Mouse (Mus musculus): ENCODE results near the gene Tmem211.

The Tmem211 gene

DNA sequence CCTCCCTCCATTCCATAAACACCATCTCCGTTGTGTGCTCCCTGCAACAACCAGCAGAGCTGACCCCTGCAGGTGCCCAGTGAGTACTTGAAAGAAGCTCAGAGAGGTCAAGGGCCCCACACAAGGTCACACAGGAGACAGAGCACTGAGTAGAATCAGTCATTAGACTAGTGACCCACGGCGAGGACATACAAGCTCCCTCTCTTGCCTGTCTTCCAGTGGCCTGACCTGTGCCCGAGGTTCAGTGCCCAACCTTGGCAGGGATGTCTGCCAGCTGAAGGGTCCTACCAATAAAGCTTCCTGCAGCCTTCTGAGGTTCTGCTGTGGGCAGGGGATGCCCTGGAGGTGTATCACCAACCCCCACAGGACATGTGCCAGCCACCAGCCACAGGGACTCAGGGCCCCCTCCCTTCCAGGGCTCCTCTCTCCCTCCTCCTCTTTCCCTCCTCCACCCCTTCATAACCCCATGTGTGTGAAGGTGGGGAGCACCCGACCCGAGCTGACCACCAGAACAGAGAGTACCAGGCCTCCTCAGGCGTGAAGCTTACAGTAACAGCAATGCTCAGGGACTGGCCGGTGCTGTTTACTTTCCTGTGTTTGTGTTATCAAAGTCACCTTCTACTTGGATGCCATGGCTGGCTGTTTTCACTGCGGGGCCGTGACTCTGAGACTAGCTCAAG lies 14.4 kb upstream of the Tmem211 start:
- no peak for DNase-seq (ENCODE audit: low read depth, low spot score)

DNA sequence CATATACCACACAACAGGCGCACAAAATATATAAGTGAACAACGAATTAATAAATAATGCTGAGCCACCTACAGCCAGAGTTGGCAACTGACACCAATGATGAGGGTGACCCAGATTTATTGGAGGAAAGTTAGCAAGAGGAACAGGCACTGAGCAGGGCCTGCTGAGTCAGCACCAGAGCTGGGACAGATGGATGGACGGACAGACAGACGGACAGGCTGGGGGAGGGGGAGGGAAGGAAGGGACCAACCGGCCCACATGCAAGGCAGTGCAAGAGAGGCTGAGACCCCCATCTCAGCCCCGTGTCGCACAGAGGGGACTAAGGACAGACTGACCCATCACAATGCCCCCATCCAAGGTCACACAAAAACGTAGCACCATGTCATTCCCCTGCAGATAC lies 12.7 kb upstream of the Tmem211 start:
- no peak for DNase-seq (ENCODE audit: low read depth, low spot score)

DNA sequence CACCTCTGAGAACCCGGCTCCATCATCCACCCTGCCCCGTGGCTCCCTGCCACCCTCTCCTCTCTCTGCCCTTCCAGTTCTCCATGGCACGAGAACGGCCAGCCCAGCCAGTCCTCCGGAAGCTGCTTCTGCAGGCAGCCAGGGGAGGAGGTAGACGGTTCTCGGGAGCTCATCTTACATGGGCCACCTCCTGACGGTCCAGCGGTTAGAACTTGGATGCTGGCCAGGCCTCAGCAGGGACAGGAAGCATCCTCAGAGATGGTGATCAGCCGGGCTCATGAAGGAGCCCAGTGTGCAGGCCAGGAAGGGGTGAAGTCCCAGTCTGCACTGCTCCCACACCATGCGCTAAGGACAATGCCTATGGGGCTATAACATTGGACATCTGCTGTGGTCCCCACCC lies 12.3 kb upstream of the Tmem211 start:
- DNase-seq (ENCODE audit: low read depth, low spot score) = no peak

DNA sequence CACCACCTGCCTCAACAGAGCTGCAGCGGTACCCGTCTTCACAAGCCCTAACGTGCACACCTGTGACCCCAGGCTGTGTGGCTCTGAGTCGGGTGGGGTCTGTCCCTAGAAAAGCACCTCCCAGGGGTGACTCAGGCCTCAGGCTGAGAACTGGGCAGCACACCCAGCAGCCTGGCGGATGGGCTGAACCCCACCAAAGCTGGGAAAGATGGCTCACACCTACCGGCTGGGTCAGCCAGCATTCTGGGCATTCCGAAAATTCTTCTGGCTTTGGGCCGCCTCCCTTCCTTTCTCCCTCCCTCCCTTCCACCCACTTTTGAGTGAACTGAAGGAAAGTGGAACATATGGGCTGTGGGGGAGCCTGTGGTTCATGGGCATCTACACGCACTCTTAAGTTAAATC lies 11.1 kb upstream of the Tmem211 start:
- DNase-seq (ENCODE audit: low read depth, low spot score) = peak; percentile 38

DNA sequence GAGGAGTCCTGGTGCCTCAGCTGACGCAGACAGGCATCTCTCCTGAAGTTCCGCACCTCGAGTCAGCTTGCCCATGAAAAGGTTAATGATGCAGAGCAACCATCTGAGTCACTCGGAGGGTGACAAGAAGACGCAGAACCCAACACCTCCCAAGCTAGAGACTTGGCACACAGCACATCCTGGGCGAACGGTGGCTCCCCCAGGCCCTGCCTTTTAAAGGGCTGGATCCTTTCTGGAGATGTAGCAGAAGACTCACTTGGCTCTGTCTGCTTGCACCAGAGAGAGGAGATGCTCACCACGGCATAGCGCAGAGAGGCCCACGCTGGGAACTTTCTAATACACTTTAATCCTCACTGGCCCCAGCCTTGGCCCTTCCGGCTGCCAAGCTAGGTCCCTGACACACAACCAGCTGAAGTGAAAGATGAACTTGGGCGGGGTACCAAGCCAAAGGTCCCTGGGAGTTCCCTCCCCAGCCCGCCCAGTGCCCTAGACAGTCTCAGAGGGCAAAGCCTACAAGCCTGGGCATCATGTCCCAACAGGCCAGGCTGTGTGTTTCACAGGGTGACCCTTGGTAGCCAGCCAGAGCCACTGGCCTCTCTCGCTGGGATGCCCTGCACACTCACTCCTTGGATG lies 10.3 kb upstream of the Tmem211 start:
- DNase-seq (ENCODE audit: low read depth, low spot score) = no peak

DNA sequence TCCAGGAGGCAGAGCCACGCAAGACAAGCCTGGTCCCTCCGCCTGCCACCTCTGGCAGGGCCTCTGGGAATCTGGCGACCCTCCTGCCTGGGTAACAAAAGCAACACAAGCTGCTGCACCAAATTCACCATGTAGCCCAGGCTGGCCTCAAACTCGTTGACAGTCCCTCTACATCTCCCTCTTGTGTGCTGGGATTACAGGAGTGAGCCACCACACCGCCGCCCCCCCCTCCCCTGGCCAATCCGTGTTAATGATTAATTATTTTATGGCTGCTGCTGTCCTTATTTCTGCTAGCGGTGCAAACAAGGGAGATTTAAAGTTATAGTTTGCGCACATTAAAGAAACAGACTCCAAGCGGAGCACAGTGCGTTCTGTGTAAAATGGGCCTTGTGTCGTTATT lies 9.6 kb upstream of the Tmem211 start:
- no peak for DNase-seq (ENCODE audit: low read depth, low spot score)

DNA sequence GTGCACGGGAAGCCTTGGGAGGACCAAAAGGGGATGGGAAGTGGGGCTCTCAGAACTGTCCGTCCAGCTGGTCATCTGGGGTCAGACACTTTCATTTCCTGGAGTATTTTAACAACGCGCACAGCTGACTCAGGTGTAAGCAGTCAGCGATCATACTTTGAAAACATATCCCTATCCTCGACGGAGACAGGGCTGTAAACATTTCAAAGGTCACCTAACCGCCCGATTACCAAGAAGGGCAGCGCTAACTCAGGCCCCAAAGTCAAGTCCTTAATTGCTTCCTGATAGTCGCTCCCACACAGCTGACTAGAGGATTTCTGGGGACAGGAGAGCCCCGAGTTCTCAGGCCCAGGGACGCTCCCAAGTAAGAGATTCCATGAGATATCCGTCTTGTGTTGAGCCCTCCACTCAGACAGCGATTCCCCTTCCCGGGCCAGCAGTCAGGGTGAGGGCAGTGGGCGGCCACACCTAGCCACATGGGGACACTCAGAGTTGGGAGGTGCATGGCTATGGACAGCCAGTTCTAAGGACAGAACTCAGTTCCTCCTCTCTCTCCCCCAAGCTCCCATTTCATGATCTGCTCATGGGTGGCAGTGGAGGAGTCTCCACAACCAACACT lies 8.0 kb upstream of the Tmem211 start:
- no peak for DNase-seq (ENCODE audit: low read depth, low spot score)

DNA sequence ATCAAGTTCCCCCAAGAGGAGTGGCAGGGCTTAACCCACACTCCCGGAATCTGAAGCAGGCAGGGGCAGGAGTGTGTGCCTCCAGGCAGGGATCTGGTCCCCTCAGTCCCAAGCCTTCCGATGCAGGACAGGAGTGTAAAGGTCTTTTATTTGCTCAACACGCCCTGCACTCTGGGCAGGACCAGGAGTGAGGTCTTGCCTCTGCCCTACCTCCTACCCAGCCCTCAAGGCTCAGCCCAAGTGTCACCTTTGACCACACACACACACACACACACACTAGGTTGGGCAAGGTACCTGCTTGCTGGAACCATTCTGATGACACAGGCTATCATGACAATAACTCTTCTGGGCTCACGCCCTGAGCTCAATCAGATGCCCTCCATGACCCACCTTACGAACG lies 7.3 kb upstream of the Tmem211 start:
- DNase-seq (ENCODE audit: low read depth, low spot score) = no peak

DNA sequence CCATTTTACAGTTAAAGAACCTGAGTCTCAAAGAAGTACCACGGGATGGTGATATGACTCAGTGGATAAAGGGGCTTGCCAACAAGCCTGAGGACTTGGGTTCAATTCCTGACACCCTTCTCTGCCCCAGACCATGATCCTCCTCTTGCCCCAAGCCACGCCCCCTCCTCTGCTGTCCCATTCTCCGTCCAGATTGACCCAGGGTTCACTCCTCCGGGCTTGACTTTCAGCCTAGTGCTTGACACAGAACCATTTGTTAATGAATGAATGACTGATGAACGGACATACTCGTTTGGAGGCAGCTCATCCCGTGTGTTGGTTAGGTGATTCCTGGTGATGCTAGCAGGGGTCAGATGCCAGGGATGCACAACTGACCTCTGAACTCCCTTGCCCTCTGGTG lies 6.8 kb upstream of the Tmem211 start:
- DNase-seq (ENCODE audit: low read depth, low spot score) = no peak

DNA sequence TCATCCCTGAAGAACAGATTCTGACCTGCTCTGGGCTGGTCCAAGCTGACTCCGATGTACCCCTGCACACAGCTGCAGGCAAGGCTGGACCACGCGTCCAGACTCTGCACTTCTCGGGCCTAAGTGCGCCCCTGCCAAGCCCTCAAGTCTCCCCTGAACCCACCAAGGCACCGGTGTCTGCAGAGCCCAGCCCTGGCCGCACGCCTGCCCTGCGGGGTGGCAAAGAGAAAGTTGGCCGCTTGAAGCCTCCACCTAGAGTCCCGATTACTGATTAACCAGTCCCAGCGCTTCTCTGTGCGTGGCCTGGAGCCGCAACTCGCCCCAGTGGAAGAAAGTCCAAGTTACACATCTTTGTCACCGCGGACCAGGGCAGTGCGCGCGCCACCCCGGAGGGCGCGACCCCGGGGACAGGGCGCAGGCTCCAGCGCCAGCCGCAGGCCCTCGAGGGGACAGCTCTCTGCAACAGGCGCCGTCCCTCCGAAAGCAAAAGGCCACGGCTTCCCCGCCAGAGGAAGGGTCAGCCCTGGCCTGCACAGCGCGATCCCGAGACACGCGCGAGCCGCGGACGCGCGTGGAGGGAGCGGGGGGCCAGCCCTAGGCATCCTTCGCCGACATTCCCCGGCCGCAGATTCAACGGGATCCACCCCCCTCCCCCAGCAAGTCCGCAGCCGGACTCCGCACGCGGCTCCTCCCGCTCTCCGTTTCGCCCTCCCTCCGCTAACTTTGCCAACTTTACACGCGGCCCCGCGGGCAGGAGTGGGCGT lies 6.1 kb upstream of the Tmem211 start:
- DNase-seq (ENCODE audit: low read depth, low spot score) = peak; percentile 38

DNA sequence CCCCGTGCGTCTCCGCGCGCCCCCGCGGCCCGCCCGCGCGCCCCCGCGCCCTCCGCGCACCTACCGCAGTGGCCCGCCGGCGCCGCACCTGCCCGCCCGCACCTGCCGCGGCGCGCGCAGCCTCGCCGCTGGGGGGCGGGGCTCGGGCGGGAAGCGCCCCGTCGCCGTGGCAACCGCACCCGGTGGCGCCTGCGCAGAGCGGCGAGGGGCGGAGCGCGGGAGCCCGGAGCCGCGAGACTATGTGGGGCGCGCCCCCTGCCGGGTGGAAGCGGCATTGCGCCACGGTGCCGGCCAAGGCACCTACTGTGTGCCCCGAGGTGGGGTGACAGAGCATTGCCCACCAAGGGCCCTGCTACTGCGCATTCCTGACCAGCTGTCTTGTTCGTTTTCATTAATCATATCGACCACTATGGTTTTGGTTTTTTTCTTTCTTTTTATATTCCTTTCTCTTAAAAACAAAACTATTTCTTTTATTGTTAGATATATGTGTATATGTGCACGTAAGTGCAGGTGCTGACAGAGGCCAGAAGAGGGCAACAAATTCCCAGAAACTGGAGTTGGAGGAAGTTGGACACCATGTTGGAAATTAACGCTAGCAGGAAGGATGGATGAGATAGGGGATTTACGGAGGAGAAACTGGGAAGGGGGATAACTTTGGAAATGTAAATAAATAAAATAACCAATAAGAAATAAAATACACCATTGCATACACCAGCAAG lies 5.4 kb upstream of the Tmem211 start, which contains the start of gene 2900026A02Rik:
TSS of gene 2900026A02Rik (minus strand) at position 90 of the 719 bp plus-strand sequence.
- peak; percentile 80 for DNase-seq (ENCODE audit: low read depth, low spot score)

DNA sequence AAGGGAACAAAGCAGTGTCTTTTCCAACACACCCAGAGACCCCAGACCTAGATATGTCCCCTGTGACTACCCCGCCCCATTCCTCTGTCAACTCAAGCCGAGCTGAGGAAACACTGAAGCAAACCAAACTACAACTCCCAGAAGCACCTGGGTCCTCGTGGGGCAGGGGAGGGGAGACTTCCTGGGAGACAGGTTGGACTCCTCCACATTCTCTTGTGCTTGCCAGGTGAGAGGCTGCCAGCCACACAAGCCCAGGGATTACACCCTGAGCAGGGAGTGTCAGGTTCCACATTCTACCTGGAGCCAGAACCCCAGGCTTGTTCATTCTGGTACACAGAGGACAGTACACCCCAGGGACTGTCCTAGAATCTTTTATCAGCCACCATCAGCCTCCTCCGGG lies 2.8 kb upstream of the Tmem211 start:
- DNase-seq (ENCODE audit: low read depth, low spot score) = peak; percentile 57

DNA sequence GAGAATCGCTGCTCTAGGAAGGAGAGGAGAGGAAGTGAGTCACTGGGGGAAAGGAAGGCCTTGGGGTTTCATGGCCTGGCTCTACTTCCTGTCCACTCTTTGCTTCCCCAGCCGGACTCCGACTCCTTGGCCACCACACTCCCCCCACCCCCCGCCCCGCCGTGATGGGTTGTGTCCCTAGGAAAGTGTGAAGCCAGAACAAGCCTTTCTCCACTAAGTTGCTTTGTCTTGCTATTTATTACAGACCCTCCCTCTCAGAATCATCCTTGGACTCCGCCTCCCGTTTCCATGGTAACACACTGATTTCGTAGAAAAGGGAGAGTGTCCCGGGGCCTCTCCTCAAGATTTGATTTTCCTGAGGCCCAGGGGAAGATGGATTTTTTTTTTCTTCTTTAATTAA lies 1.4 kb upstream of the Tmem211 start:
- peak; percentile 87 for DNase-seq (ENCODE audit: low read depth, low spot score)

DNA sequence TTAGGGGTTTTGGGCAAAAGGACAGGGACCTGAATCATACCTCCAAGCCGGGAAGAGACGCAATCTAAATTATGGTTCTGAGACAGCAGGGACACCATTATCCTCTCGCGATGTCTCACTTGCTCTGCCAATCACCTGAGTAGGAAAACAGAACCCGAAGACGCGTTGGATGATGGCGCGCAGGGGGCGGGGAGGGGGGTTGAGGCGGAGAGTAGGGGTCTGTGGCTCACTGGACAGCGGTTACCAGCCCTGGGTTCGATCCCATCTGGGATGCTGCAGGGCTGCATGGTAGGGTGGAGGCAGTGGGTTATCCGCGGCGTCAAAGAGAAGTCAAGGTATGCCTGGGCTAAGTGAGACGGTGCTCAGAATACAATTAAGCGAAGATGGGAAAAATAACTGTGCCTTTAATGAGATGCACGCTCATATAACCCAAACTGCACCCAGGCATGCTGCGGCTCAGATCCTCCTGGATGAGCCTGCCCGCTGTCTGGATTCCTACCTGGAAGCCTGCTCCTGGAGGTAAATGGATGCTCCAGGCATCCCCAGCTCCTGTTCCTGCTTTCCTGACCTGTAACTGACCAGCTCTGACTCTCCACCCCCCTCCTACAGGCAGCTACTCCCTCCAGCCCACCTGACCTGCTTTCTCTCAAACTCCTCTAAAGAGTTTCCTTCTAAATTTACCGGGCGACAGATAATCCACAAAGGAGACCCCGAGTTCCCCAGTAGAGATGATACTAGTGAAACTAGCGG lies 848 bp upstream of the Tmem211 start:
- no peak for DNase-seq (ENCODE audit: low read depth, low spot score)

DNA sequence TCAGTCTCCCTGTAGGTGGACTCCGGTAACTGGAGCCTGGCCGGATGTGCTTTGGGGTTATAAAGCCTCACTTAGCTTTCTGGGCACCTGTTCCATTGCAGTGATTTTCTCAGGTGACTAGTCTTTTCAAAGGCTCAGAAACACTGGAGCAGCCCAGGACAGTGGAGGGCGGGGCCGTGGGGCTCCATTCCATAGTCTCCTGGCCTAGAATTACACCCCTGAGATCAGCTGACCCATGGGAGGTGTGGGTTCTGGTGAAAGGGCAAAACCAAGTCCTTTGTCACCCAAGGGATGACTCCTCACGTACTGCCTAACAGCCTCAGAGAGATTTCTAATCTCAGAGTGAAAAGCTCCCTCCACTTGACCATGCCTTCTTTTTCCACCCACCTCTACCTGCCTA lies 3.5 kb downstream of the Tmem211 start:
- no peak for DNase-seq (ENCODE audit: low read depth, low spot score)

DNA sequence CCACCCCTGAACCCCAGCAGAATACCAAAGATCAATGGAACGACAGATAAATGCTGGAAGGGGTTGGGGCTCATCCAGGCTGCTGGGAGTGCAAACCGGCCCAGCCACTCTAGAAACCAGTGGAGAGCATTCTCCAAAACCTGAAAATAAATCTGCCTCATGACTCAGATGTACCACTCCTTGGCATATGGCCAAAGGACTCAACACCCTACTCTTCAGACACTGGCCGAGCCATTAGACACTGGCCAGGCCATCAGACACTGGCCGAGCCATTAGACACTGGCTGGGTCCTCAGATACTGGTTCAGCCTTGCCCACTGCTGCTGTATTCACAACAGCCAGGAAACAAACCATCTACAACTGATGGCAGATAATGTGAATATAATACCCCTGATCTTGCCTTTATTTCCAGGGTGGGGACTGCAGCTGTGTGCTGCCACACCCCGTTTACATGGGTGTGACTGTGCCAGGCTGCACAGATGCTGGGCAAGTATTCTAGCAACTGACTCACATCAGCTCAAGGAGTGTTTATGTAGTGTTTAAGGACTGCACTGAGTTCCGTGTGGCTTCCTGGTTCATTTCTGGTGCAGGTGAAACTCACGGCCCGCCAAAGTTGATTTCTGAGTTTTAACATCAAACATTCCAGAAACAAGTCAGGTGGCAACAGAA lies 22.7 kb downstream of the Tmem211 start:
- DNase-seq (ENCODE audit: low read depth, low spot score) = no peak

DNA sequence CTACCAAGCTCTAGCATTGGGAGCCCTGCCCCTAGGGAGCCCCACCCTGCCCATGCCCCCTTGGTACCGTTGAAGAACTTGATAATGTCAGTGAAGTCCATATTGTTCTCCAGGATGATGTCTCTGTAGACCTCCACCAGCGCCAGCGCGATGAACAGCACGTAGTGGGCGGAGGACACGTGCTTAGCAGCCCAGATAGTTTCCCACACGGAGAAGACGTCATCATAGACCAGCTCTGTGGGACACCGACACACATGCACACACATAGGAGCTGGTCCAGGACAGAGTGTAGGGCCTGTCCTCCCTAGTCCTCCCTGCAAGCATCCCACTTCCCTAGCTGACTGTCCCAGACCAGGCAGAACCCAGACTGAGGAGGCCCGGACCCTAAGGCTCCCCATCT lies 24.1 kb downstream of the Tmem211 start:
- DNase-seq (ENCODE audit: low read depth, low spot score) = no peak

DNA sequence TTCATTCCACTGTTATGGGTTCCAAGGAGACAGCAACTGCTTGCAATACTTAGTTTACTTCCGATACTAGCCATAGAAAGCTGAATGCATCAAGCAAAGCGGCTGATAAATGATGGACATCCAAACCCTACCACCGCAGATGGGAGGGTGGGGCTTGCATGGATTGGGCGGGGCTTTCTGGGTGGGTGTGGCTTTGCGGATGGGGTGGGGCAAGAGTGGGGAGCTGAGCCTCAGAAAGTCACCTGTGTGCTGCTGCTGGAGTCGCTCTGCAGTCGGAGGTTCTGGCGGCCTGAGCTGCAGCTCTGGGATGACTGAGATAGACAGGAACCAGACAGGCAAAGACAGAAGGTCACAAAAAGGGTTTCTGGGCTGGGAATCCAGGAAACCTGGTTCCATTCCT lies 38.9 kb downstream of the Tmem211 start:
- DNase-seq (ENCODE audit: low read depth, low spot score) = peak; percentile 62

DNA sequence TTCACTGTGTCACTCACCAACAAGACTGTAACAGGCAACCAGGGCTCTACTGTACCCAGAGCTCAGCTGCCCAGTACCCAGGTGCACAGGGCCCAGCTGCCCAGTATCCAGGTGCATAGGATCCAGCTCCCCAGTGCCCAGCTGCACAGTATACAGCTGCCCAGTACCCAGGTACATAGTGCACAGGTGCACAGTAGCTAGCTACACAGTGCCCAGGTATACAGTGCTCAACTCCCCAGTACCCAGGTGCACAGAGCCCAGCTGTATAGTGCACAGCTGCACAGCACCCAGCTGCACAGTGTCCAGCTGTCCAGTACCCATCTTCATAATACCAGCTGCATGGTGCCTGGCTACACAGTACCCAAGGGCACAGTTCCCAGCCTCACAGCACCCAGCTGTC lies 41.5 kb downstream of the Tmem211 start:
- DNase-seq (ENCODE audit: low read depth, low spot score) = no peak

DNA sequence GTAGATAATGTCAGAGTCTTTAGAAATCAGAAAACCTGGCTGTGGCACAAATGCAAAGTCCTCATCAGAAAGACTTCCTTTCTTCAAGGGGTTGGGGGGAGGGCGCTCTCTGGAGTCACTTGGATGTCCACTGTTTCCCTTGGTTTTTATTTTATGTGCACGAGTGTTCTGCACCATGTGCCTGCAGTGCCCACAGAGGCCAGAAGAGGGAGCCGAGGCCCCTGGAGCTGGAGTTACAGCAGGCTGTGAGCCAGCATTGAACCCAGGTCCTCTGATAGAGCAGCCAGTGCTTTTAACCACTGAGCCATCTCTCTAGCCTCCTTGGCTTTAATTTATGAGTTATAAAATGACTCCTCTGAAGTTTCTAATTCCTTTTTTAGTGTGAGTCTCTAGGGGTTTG lies 43.3 kb downstream of the Tmem211 start:
- peak; percentile 87 for DNase-seq (ENCODE audit: low read depth, low spot score)

Measured in R1 (cell line).